Mouse (Mus musculus) CH12.LX (cell line): Measurements from ENCODE around the gene Il9. TPM values are rescaled to one million over a fixed set of nuclear protein-coding genes. Genes with fewer than 3 reads are reported as not detected.
A peak's percentile ranks its signal among the peaks of the same experiment; 100 is the strongest.

Experiments used
- DNase-seq: peaks from one replicate; pipeline ENCODE4 v3.0.0-alpha.2; 2013; ENCODE audit errors: extremely low read depth
- H3K27ac ChIP-seq: 2 replicates; pipeline ENCODE4 v1.5.1; 2012; ENCODE audit warnings: low read depth, mild to moderate bottlenecking, control low read depth, moderate library complexity; ENCODE audit not compliant: insufficient read depth
- H3K27me3 ChIP-seq: replicated peaks from 2 replicates; pipeline ENCODE3; 2012; ENCODE audit warnings: inconsistent platforms
- H3K36me3 ChIP-seq, 2 experiments: replicated peaks in 1 of 2; 2 replicates each; pipeline versions ENCODE3 to v1.6.1; 2012; ENCODE audit warnings: inconsistent platforms in 1 of 2, low read length in 1 of 2, mild to moderate bottlenecking in 1 of 2, mixed read lengths in 1 of 2, moderate library complexity in 1 of 2; ENCODE audit not compliant: control insufficient read depth in 1 of 2, insufficient read depth in 1 of 2
- H3K4me1 ChIP-seq, 2 experiments: 2 replicates each; pipeline ENCODE4 v1.6.1; 2012; ENCODE audit warnings: inconsistent platforms in 1 of 2, moderate library complexity in 1 of 2; ENCODE audit not compliant: insufficient read depth in 2 of 2, control insufficient read depth in 1 of 2
- H3K4me2 ChIP-seq: 2 replicates; pipeline ENCODE4 v1.6.1; 2012; ENCODE audit warnings: low read depth, mild to moderate bottlenecking, control low read depth; ENCODE audit not compliant: poor library complexity, insufficient read depth, severe bottlenecking
- H3K4me3 ChIP-seq, 3 experiments: fragments of 150-350 bp in 1 of 3; sonication (generic) in 1 of 3; replicated peaks in 1 of 3; 2 replicates each; pipeline versions ENCODE3 to v1.5.1; 2011 to 2012; ENCODE audit warnings: low read depth in 2 of 3, low read length in 2 of 3, mild to moderate bottlenecking in 2 of 3, moderate library complexity in 2 of 3, control low read depth in 1 of 3, improper control_type of control experiment in 1 of 3, inconsistent platforms in 1 of 3, mixed read lengths in 1 of 3; ENCODE audit not compliant: poor library complexity in 1 of 3
- H3K79me2 ChIP-seq: replicated peaks from 2 replicates; pipeline ENCODE4 v1.6.1; 2012; ENCODE audit warnings: mild to moderate bottlenecking, moderate library complexity; ENCODE audit not compliant: control insufficient read depth, poor library complexity, insufficient read depth, severe bottlenecking; ENCODE audit errors: extremely low read depth
- H3K9ac ChIP-seq: 2 replicates; pipeline ENCODE4 v1.6.1; 2012; ENCODE audit warnings: low read depth, mild to moderate bottlenecking, control low read depth, moderate library complexity; ENCODE audit not compliant: insufficient read depth
- H3K9me3 ChIP-seq: replicated peaks from 2 replicates; pipeline ENCODE3; 2012; ENCODE audit warnings: low read length, inconsistent platforms, mixed read lengths
- BHLHE40 ChIP-seq: IDR thresholded peaks from 2 replicates; pipeline ENCODE4 v1.6.1; 2011; ENCODE audit warnings: mild to moderate bottlenecking, low read depth, low read length, improper control_type of control experiment
- CTCF ChIP-seq, 2 experiments: IDR thresholded peaks in 1 of 2; conservative IDR thresholded peaks in 1 of 2; 2 replicates each; pipeline ENCODE4 v1.5.1; 2011 to 2012; ENCODE audit warnings: low read depth in 2 of 2, low read length in 2 of 2, improper control_type of control experiment in 1 of 2, inconsistent platforms in 1 of 2, mild to moderate bottlenecking in 1 of 2, moderate library complexity in 1 of 2
- E2F4 ChIP-seq: IDR thresholded peaks from 2 replicates; pipeline ENCODE4 v1.6.1; 2011; ENCODE audit warnings: low read depth, low read length, improper control_type of control experiment; ENCODE audit not compliant: insufficient replicate concordance
- EP300 ChIP-seq: IDR thresholded peaks from 2 replicates; pipeline ENCODE4 v1.6.1; 2011; ENCODE audit warnings: low read length, improper control_type of control experiment
- ETS1 ChIP-seq: conservative IDR thresholded peaks from 2 replicates; pipeline ENCODE4 v1.6.1; 2012; ENCODE audit warnings: low read depth, mild to moderate bottlenecking, inconsistent platforms, low read length, improper control_type of control experiment, moderate library complexity
- HCFC1 ChIP-seq: IDR thresholded peaks from 2 replicates; pipeline ENCODE4 v1.6.1; 2012; ENCODE audit warnings: low read depth, mild to moderate bottlenecking, inconsistent platforms, low read length, improper control_type of control experiment
- IRF4 ChIP-seq: IDR thresholded peaks from 2 replicates; pipeline ENCODE4 v1.6.1; 2014; ENCODE audit warnings: low read depth, mild to moderate bottlenecking, inconsistent platforms, low read length, improper control_type of control experiment
- JUN ChIP-seq: IDR thresholded peaks from 2 replicates; pipeline ENCODE4 v1.6.1; 2011; ENCODE audit warnings: low read depth, mild to moderate bottlenecking, low read length, improper control_type of control experiment, moderate library complexity; ENCODE audit not compliant: insufficient read depth
- JUND ChIP-seq: conservative IDR thresholded peaks from 2 replicates; pipeline ENCODE4 v1.6.1; 2011; ENCODE audit warnings: low read depth, low read length, improper control_type of control experiment
- MAFK ChIP-seq: IDR thresholded peaks from 2 replicates; pipeline ENCODE4 v1.6.1; 2011; ENCODE audit warnings: low read length, improper control_type of control experiment; ENCODE audit not compliant: insufficient replicate concordance
- MAZ ChIP-seq: IDR thresholded peaks from 2 replicates; pipeline ENCODE4 v1.6.1; 2012; ENCODE audit warnings: low read depth, mild to moderate bottlenecking, inconsistent platforms, low read length, improper control_type of control experiment, moderate library complexity
- MEF2A ChIP-seq: IDR thresholded peaks from 2 replicates; pipeline ENCODE4 v1.6.1; 2014; ENCODE audit warnings: low read depth, mild to moderate bottlenecking, inconsistent platforms, low read length, improper control_type of control experiment, borderline replicate concordance
- MXI1 ChIP-seq: IDR thresholded peaks from 2 replicates; pipeline ENCODE4 v1.6.1; 2011; ENCODE audit warnings: mild to moderate bottlenecking, low read depth, low read length, improper control_type of control experiment
- NRF1 ChIP-seq: IDR thresholded peaks from 2 replicates; pipeline ENCODE4 v1.6.1; 2014; ENCODE audit warnings: low read depth, mild to moderate bottlenecking, inconsistent platforms, low read length, improper control_type of control experiment, moderate library complexity
- POLR2AphosphoS2 ChIP-seq: IDR thresholded peaks from 2 replicates; pipeline ENCODE4 v1.6.1; 2011; ENCODE audit warnings: low read depth, low read length, improper control_type of control experiment
- RAD21 ChIP-seq: IDR thresholded peaks from 2 replicates; pipeline ENCODE4 v1.6.1; 2011; ENCODE audit warnings: low read depth, mild to moderate bottlenecking, low read length, improper control_type of control experiment, moderate library complexity
- RCOR1 ChIP-seq: conservative IDR thresholded peaks from 2 replicates; pipeline ENCODE4 v1.6.1; 2012; ENCODE audit warnings: low read depth, mild to moderate bottlenecking, inconsistent platforms, low read length, improper control_type of control experiment
- SIN3A ChIP-seq: IDR thresholded peaks from 2 replicates; pipeline ENCODE4 v1.6.1; 2012; ENCODE audit warnings: low read length, improper control_type of control experiment, inconsistent platforms
- SMC3 ChIP-seq: IDR thresholded peaks from 2 replicates; pipeline ENCODE4 v1.6.1; 2011; ENCODE audit warnings: low read depth, low read length, improper control_type of control experiment
- TCF12 ChIP-seq: IDR thresholded peaks from 2 replicates; pipeline ENCODE4 v1.6.1; 2014; ENCODE audit warnings: low read depth, mild to moderate bottlenecking, inconsistent platforms, low read length, improper control_type of control experiment
- USF2 ChIP-seq: conservative IDR thresholded peaks from 2 replicates; pipeline ENCODE4 v1.6.1; 2011; ENCODE audit warnings: low read depth, low read length, improper control_type of control experiment
- ZMIZ1 ChIP-seq: IDR thresholded peaks from 2 replicates; pipeline ENCODE4 v1.6.1; 2012; ENCODE audit warnings: low read depth, mild to moderate bottlenecking, inconsistent platforms, low read length, improper control_type of control experiment
- ZNF384 ChIP-seq: IDR thresholded peaks from 2 replicates; pipeline ENCODE4 v1.6.1; 2012; ENCODE audit warnings: low read depth, low read length, improper control_type of control experiment, inconsistent platforms
- dilution Hi-C: fragments of 300-500 bp; cut with MboI; formaldehyde crosslinking; loops from 2 replicates; pipeline ENCODE4 v1.14.3; 2020; ENCODE audit warnings: low sequenced_read_pairs; ENCODE audit not compliant: extremely low pct_unique_long_range_greater_than_20kb, extremely low pct_ligation_motif_present
- in situ Hi-C: fragments of 300-500 bp; cut with MboI; formaldehyde crosslinking; loops from 3 replicates; pipeline ENCODE4 v1.14.3; 2019; ENCODE audit warnings: low sequenced_read_pairs, low pct_ligation_motif_present, low pct_unique_long_range_greater_than_20kb, mixed read lengths
- polyA plus RNA-seq: library from polyadenylated mRNA; unstranded; fragments of >175 nt; gene quantifications from 2 replicates; pipeline ENCODE4 v1.2.1, GENCODE M21; 2012; ENCODE audit warnings: low read depth; ENCODE audit not compliant: insufficient read length
- total RNA-seq, 2 experiments: library from RNA; depleted of rRNA; stranded (reverse); fragments of 300-350 nt in 1 of 2; fragments of >200 nt in 1 of 2; gene quantifications; 2 replicates each; pipeline ENCODE4 v1.2.3; 2012 to 2014

The Il9 gene
- total and polyA plus RNA-seq, 3 experiments: not detected

- no peaks in the 10 kb centered on the region for H3K79me2 ChIP-seq
- H3K9ac ChIP-seq: no peak overlapping the region
- no peaks in the 10 kb centered on the region for H3K9me3 ChIP-seq
- peaks cover 83% of the 10 kb centered on the region for H3K27me3 ChIP-seq
- no peak overlapping the region for H3K27ac ChIP-seq
- H3K4me1 ChIP-seq: peaks cover 2 to 21% of the 10 kb centered on the region in 2 experiments
- DNase-seq: peak; percentile 85
- no peak overlapping the region for H3K4me2 ChIP-seq
- no peaks in the 10 kb centered on the region for H3K36me3 ChIP-seq
- in situ Hi-C loops: loop anchor here (10.0 kb wide), 2 partner anchors 68 to 178 kb away; partner anchors contain the start of gene Lect2
- H3K4me3 ChIP-seq: no peak overlapping the region
- dilution Hi-C loops: no loop called here
- peak; percentile 94 for TF ChIP-seq MAFK
- peak; percentile 86 for TF ChIP-seq BHLHE40
- TF ChIP-seq MAZ: peak; percentile 90
- TF ChIP-seq RCOR1: peak; percentile 86
- TF ChIP-seq SIN3A: no peak
- TF ChIP-seq JUN: peak; percentile 16; the same call in 1 of the 2 replicates
- TF ChIP-seq SMC3: no peak
- peak; percentile 75 for TF ChIP-seq EP300
- TF ChIP-seq NRF1: no peak
- TF ChIP-seq CTCF (conservative IDR thresholded peaks at IDR 0.05 in 1 of 2, IDR thresholded peaks at IDR 0.05 in 1 of 2; ENCODE audit: low read depth in 2 of 2, low read length in 2 of 2): no peak
- TF ChIP-seq HCFC1: no peak
- peak; percentile 93 for TF ChIP-seq IRF4
- no peak for TF ChIP-seq POLR2AphosphoS2
- TF ChIP-seq ZMIZ1: no peak
- no peak for TF ChIP-seq E2F4
- TF ChIP-seq TCF12: peak; percentile 68
- peak; percentile 76 for TF ChIP-seq MEF2A
- peak; percentile 50; the same call in 1 of the 2 replicates for TF ChIP-seq ZNF384
- TF ChIP-seq ETS1: peak; percentile 76; the same call in 1 of the 2 replicates
- no peak for TF ChIP-seq JUND
These were observed 5.3 kb downstream of the Il9 start for GRCm38 (mm10) chr13:56476790-56477189.

DNA sequence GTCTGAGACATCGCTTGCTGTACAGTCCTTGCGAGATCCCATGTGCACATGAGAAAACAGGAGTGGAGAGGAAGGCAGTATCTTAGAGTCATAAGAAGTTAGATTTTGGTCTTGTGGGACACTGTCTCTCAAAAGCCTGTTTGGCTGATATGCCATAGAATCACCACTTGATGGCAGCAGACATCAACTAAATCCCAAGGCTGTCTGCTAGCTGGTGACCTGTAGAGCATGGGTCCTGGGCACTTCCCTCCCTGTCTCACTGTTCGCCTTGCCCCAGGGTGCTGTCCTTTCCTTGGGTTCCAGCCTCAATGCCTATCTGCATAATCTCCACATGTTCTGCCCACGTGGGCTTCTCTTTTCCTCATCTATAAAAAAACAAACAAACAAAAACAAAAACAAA lies 6.7 kb downstream of the Il9 start:
- peaks cover 2 to 21% of the 10 kb centered on the region in 2 experiments for H3K4me1 ChIP-seq
- in situ Hi-C loops (loop anchor here (10.0 kb wide), 2 partner anchors 69 to 179 kb away; partner anchors contain the start of gene Lect2), dilution Hi-C loops (no loop called here)
- H3K9me3 ChIP-seq: no peaks in the 10 kb centered on the region
- H3K4me3 ChIP-seq: no peak overlapping the region
- H3K4me2 ChIP-seq: peak overlapping the region; percentile 45; the same call in 1 of the 2 replicates
- H3K36me3 ChIP-seq: no peaks in the 10 kb centered on the region
- H3K27ac ChIP-seq: no peak overlapping the region
- no peak overlapping the region for H3K9ac ChIP-seq
- TF ChIP-seq SMC3: peak; percentile 74
- TF ChIP-seq RAD21: peak; percentile 94
- TF ChIP-seq CTCF (conservative IDR thresholded peaks at IDR 0.05 in 1 of 2, IDR thresholded peaks at IDR 0.05 in 1 of 2; ENCODE audit: low read depth in 2 of 2, low read length in 2 of 2): peak; percentile 52 to 91
- no peak for TF ChIP-seq MXI1
- TF ChIP-seq USF2: no peak
- H3K79me2 ChIP-seq: no peaks in the 10 kb centered on the region
- H3K27me3 ChIP-seq: peaks cover 83% of the 10 kb centered on the region
- peak; percentile 61 for DNase-seq
